In genomic region chr8:93888702-93889480, GRCm38 (mm10) we compare ENCODE assay signal across 9 mouse cellular contexts.
DNase-seq lines count a peak whose midpoint lies in the region; ATAC-seq and TF ChIP-seq lines count a peak whose summit lies in the region.
"Had no signal": no experiment of that assay in that cellular context is flagged by ENCODE, and none has a peak within 500 bp of the region (broad histone marks: within the 10 kb centered on the region; RNA-seq: fewer than 3 reads in every experiment).

No protein-coding gene starts in this region.

- H3K27me3 ChIP-seq in kidney, embryonic 15.5 days: no peaks in the 10 kb centered on the region
- H3K27me3 ChIP-seq in embryonic facial prominence, embryonic 10.5 days (replicated peaks; ENCODE audit: low read depth, poor library complexity, severe bottlenecking): no peaks in the 10 kb centered on the region
- no peaks in the 10 kb centered on the region for H3K27me3 ChIP-seq in intestine, embryonic 16.5 days (replicated peaks; ENCODE audit: control insufficient read depth, insufficient read depth, low read length)
- no peaks in the 10 kb centered on the region for H3K27me3 ChIP-seq in small intestine, adult 2 months (ENCODE audit: control insufficient read depth, insufficient read depth, low read length)

- peaks cover 16% of the 10 kb centered on the region; the same call in 1 of the 2 replicates for H3K4me1 ChIP-seq in kidney, embryonic 15.5 days
- H3K4me1 ChIP-seq in embryonic facial prominence, embryonic 10.5 days: peaks cover 21% of the 10 kb centered on the region
- peaks cover 7% of the 10 kb centered on the region for H3K4me1 ChIP-seq in intestine, embryonic 16.5 days (ENCODE audit: control insufficient read depth, insufficient read depth, low read length)
- H3K4me1 ChIP-seq in small intestine, adult 2 months (ENCODE audit: control insufficient read depth, insufficient read depth, insufficient read length, low read length): peaks cover 5% of the 10 kb centered on the region; the same call in 1 of the 2 replicates

- H3K4me3 ChIP-seq in kidney, embryonic 15.5 days (replicated peaks): no peak overlapping the region
- no peak overlapping the region for H3K4me3 ChIP-seq in embryonic facial prominence, embryonic 10.5 days
- H3K4me3 ChIP-seq in intestine, embryonic 16.5 days (ENCODE audit: low read length): no peak overlapping the region
- no peak overlapping the region for H3K4me3 ChIP-seq in small intestine, adult 2 months (ENCODE audit: low read depth, low read length)
- H3K4me3 ChIP-seq: erythroblast, embryonic 14.5 days had no signal

- no peak for TF ChIP-seq CTCF in small intestine, adult 2 months (IDR thresholded peaks at IDR 0.05; ENCODE audit: extremely low read depth, insufficient read length, insufficient replicate concordance, low read depth, low read length)

- H3K9me3 ChIP-seq in kidney, embryonic 15.5 days (replicated peaks): no peaks in the 10 kb centered on the region
- 0 out of 2 replicates have a peak, but pooled peaks cover 2% of the 10 kb centered on the region for H3K9me3 ChIP-seq in embryonic facial prominence, embryonic 10.5 days
- no peaks in the 10 kb centered on the region for H3K9me3 ChIP-seq in intestine, embryonic 16.5 days (ENCODE audit: control insufficient read depth, low read length)

- no peak overlapping the region for H3K9ac ChIP-seq in kidney, embryonic 15.5 days
- H3K9ac ChIP-seq in intestine, embryonic 16.5 days (ENCODE audit: low read depth, low read length): no peak overlapping the region

- no peak for TF ChIP-seq POLR2A in small intestine, adult 2 months (IDR thresholded peaks at IDR 0.05; ENCODE audit: low read depth, low read length)

- ATAC-seq in kidney, embryonic 15.5 days (replicated peaks; ENCODE audit: low FRiP score): 0 out of 2 replicates have a peak, but pooled peaks have one; percentile 73
- peak; percentile 72 for ATAC-seq in intestine, embryonic 16.5 days

- WGBS in kidney, embryonic 15.5 days: 56% methylated on average over 11 of the region's 11 CpGs
- WGBS in embryonic facial prominence, embryonic 10.5 days: 47% methylated on average over 11 of the region's 11 CpGs
- 49% methylated on average over 11 of the region's 11 CpGs for WGBS in intestine, embryonic 16.5 days
- 63% methylated on average over 11 of the region's 11 CpGs for WGBS in small intestine, adult 2 months

- DNase-seq in kidney, postnatal 25 days: no peak
- DNase-seq in embryonic facial prominence, embryonic 10.5 days (ENCODE audit: low spot score): peak; percentile 19
- DNase-seq in T-cell, adult 2 months (ENCODE audit: low spot score): no peak
- no peak for DNase-seq in urinary bladder, postnatal 36 days (ENCODE audit: low spot score in 2 of 2)
- DNase-seq in thymus, postnatal 0 days (ENCODE audit: low spot score): no peak

- no peaks in the 10 kb centered on the region for H3K36me3 ChIP-seq in kidney, embryonic 15.5 days
- H3K36me3 ChIP-seq in embryonic facial prominence, embryonic 10.5 days (replicated peaks): no peaks in the 10 kb centered on the region
- no peaks in the 10 kb centered on the region for H3K36me3 ChIP-seq in intestine, embryonic 16.5 days (ENCODE audit: control insufficient read depth, insufficient read depth, low read length)
- no peaks in the 10 kb centered on the region for H3K36me3 ChIP-seq in small intestine, adult 2 months (ENCODE audit: control insufficient read depth, insufficient read depth, low read length)

- no peak overlapping the region for H3K27ac ChIP-seq in kidney, embryonic 15.5 days
- H3K27ac ChIP-seq in embryonic facial prominence, embryonic 10.5 days (replicated peaks): peak overlapping the region; percentile 14; the same call in 1 of the 2 replicates
- H3K27ac ChIP-seq in intestine, embryonic 16.5 days (ENCODE audit: low read length): peak overlapping the region; percentile 73
- peak overlapping the region; percentile 38 for H3K27ac ChIP-seq in small intestine, adult 2 months (ENCODE audit: insufficient read depth, low read depth, low read length)

- H3K4me2 ChIP-seq in kidney, embryonic 15.5 days: no peak overlapping the region
- H3K4me2 ChIP-seq in intestine, embryonic 16.5 days (ENCODE audit: low read depth, low read length): no peak overlapping the region
